Mouse (Mus musculus) limb, embryonic 14.5 days (tissue): ENCODE data around the gene Tmem240. TPM values are rescaled to one million over a fixed set of nuclear protein-coding genes. Genes with fewer than 3 reads are reported as not detected.
"Not testable (repeated sequence)": the region's sequence is repeated elsewhere in the genome, so short reads cannot be mapped to it uniquely, and the experiment has no call there.

Experiments
- ATAC-seq: fragments of 200-750 bp; cut with Nextera tagmentation; 2 replicates; pipeline ENCODE4 v1.8.0; 2017; ENCODE audit warnings: low read depth, moderate number of reproducible peaks, moderate TSS enrichment; ENCODE audit not compliant: low FRiP score
- DNase-seq: peaks from one replicate; pipeline ENCODE4 v3.0.0-alpha.2; 2015; ENCODE audit warnings: low spot score
- H3K27ac ChIP-seq: fragments of 300-500 bp; sonication (generic); replicated peaks from 2 replicates; pipeline ENCODE4 v1.5.1; 2014; ENCODE audit warnings: low read depth, mild to moderate bottlenecking, low read length, moderate library complexity, mixed read lengths
- H3K27me3 ChIP-seq: fragments of 300-500 bp; sonication (generic); 2 replicates; pipeline ENCODE4 v1.6.1; 2014; ENCODE audit warnings: low read length, mixed read lengths; ENCODE audit not compliant: control insufficient read depth, insufficient read depth
- H3K36me3 ChIP-seq: fragments of 300-500 bp; sonication (generic); 2 replicates; pipeline ENCODE4 v1.6.1; 2014; ENCODE audit warnings: mild to moderate bottlenecking, low read length, moderate library complexity, mixed read lengths; ENCODE audit not compliant: control insufficient read depth, insufficient read depth
- H3K4me1 ChIP-seq: fragments of 300-500 bp; sonication (generic); 2 replicates; pipeline ENCODE4 v1.6.1; 2014; ENCODE audit warnings: antibody characterized with exemption, low read length, mixed read lengths; ENCODE audit not compliant: control insufficient read depth, insufficient read depth
- H3K4me2 ChIP-seq: fragments of 300-500 bp; sonication (generic); replicated peaks from 2 replicates; pipeline ENCODE4 v1.6.1; 2014; ENCODE audit warnings: low read depth, mild to moderate bottlenecking, low read length, moderate library complexity; ENCODE audit not compliant: severe bottlenecking
- H3K4me3 ChIP-seq: fragments of 300-500 bp; sonication (generic); replicated peaks from 2 replicates; pipeline ENCODE4 v1.5.1; 2014; ENCODE audit warnings: low read length
- H3K9ac ChIP-seq: fragments of 300-500 bp; sonication (generic); 2 replicates; pipeline ENCODE4 v1.6.1; 2014; ENCODE audit warnings: mild to moderate bottlenecking, low read depth, low read length, moderate library complexity; ENCODE audit not compliant: severe bottlenecking
- H3K9me3 ChIP-seq: fragments of 300-500 bp; sonication (generic); 2 replicates; pipeline ENCODE4 v1.6.1; 2016; ENCODE audit warnings: low read length; ENCODE audit not compliant: control insufficient read depth
- POLR2A ChIP-seq: fragments of 200-500 bp; IDR thresholded peaks from 2 replicates; pipeline ENCODE4 v1.8.0; 2012; ENCODE audit warnings: inconsistent platforms, mild to moderate bottlenecking, moderate library complexity, borderline replicate concordance; ENCODE audit not compliant: insufficient read depth, insufficient read length; ENCODE audit errors: extremely low read depth
- WGBS: fragments of 180-500 bp; shearing (Covaris S2); extraction: QIAGEN DNeasy Blood & Tissue Kit; methylation state at CpG from one replicate; pipeline ENCODE4 v1.1.7; 2014; 5-methylcytosine and 5-hydroxymethylcytosine counted together
- polyA plus RNA-seq, 2 experiments: library from polyadenylated mRNA; depleted of rRNA in 1 of 2; stranded (reverse) in 1 of 2; unstranded in 1 of 2; fragments of >200 nt; fragmentation: Nextera tagmentation in 1 of 2; extraction: Ambion mirVana in 1 of 2; gene quantifications; 2 replicates each; pipeline versions ENCODE4 v1.2.1 to v1.2.3; 2012 to 2014

The Tmem240 gene
- polyA plus RNA-seq (2012; rRNA removed) (3.7 and 4.0 TPM in 2 replicates), polyA plus RNA-seq (2014; fragmentation: Nextera tagmentation; extraction: Ambion mirVana) (0.88 and 1.1 TPM in 2 replicates)

GRCm38 (mm10) chr4:155734350-155734941, at the start of gene Tmem240:
TSS of gene Tmem240 (plus strand) at chr4:155734800.
- Histone ChIP-seq H3K9ac (peak within 1 kb of the TSS; percentile 77), H3K27me3 (no peaks in the 10 kb centered on the region), H3K9me3 (no peaks in the 10 kb centered on the region), H3K36me3 (peaks cover 18% of the 10 kb centered on the region), H3K27ac (peak within 1 kb of the TSS; percentile 86), H3K4me1 (peaks cover 7% of the 10 kb centered on the region), H3K4me2 (peak within 1 kb of the TSS; percentile 90), H3K4me3 (peak within 1 kb of the TSS; percentile 72)
- peak; percentile 89 for DNase-seq
- peak; percentile 92 for ATAC-seq
- 0 out of 2 replicates have a peak, but pooled peaks have one; percentile 37 for TF ChIP-seq POLR2A
- under 1% methylated on average over 27 of the region's 35 CpGs for WGBS

- H3K4me2 ChIP-seq, H3K4me1 ChIP-seq: not testable (repeated sequence)
These were observed 46.8 kb upstream of the Tmem240 start for GRCm38 (mm10) chr4:155687764-155688163.

GRCm38 (mm10) chr4:155690571-155691375, 43.8 kb upstream of the Tmem240 start:
- no peak overlapping the region for H3K4me2 ChIP-seq
- H3K4me1 ChIP-seq: peaks cover 8% of the 10 kb centered on the region
- peaks cover 4% of the 10 kb centered on the region; the same call in 1 of the 2 replicates for H3K27me3 ChIP-seq
- H3K9me3 ChIP-seq: no peaks in the 10 kb centered on the region
- no peak for TF ChIP-seq POLR2A
- DNase-seq: no peak
- H3K4me3 ChIP-seq: no peak overlapping the region
- no peak for ATAC-seq
- WGBS: 81% methylated on average over 12 of the region's 12 CpGs
- no peaks in the 10 kb centered on the region for H3K36me3 ChIP-seq
- H3K27ac ChIP-seq: no peak overlapping the region
- H3K9ac ChIP-seq: no peak overlapping the region

More at GRCm38 (mm10) chr4:155687764-155688163, 46.8 kb upstream of the Tmem240 start:
- H3K36me3 ChIP-seq, H3K27me3 ChIP-seq, H3K9me3 ChIP-seq, H3K27ac ChIP-seq, H3K9ac ChIP-seq, ATAC-seq, DNase-seq, H3K4me3 ChIP-seq: not testable (repeated sequence)
- 71% methylated on average over 4 of the region's 4 CpGs for WGBS

DNA sequence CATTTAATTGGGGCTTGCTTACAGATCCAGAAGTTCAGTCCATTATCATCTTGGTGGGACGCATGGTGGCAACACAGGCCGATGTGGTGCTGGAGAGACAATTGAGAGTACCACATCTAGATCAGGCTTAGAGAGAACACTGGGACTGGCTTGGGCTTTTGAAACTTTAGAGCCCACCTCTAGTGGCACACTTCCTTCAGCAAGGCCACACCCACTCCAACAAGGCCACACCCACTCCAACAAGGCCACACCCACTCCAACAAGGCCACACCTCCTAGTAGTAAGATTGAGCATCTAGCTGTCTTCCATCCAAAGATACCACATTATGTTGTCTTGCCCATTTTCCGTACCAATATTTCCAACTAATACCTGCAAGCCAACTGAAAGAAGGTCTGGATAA, 42.2 kb upstream of the Tmem240 start:
- 92% methylated on average over 3 of the region's 3 CpGs for WGBS
- Histone ChIP-seq H3K27ac (no peak overlapping the region), H3K9me3 (no peaks in the 10 kb centered on the region), H3K4me1 (peaks cover 13% of the 10 kb centered on the region), H3K36me3 (no peaks in the 10 kb centered on the region; the same call in 1 of the 2 replicates), H3K4me2 (no peak overlapping the region), H3K9ac (no peak overlapping the region), H3K4me3 (no peak overlapping the region), H3K27me3 (peaks cover 4% of the 10 kb centered on the region; the same call in 1 of the 2 replicates)
- ATAC-seq (no peak), DNase-seq (no peak)
- no peak for TF ChIP-seq POLR2A

GRCm38 (mm10) chr4:155694111-155694481, 40.5 kb upstream of the Tmem240 start, which contains the start of gene Fndc10:
TSS of gene Fndc10 (plus strand) at chr4:155694342.
- H3K4me3 ChIP-seq: peak within 1 kb of the TSS; percentile 69
- H3K4me2 ChIP-seq: peak within 1 kb of the TSS; percentile 96
- peak within 1 kb of the TSS; percentile 76 for H3K27ac ChIP-seq
- H3K9ac ChIP-seq: peak within 1 kb of the TSS; percentile 81
- H3K4me1 ChIP-seq: peaks cover 13% of the 10 kb centered on the region
- no peaks in the 10 kb centered on the region; the same call in 1 of the 2 replicates for H3K36me3 ChIP-seq
- ATAC-seq (peak; percentile 86), DNase-seq (peak; percentile 47)
- TF ChIP-seq POLR2A: no peak
- H3K9me3 ChIP-seq: no peaks in the 10 kb centered on the region
- H3K27me3 ChIP-seq: peaks cover 4% of the 10 kb centered on the region; the same call in 1 of the 2 replicates
- under 1% methylated on average over 20 of the region's 47 CpGs for WGBS
